In genomic region chr12:86179266-86179665, GRCm38 (mm10) we compare ENCODE assay signal across 16 mouse cellular contexts.
DNase-seq lines count a peak whose midpoint lies in the region; ATAC-seq lines count a peak whose summit lies in the region.
"Had no signal": no experiment of that assay in that cellular context is flagged by ENCODE, and none has a peak within 500 bp of the region (broad histone marks: within the 10 kb centered on the region; RNA-seq: fewer than 3 reads in every experiment).

No protein-coding gene starts in this region.

- no peak for DNase-seq in hindbrain, embryonic 10.5 days (ENCODE audit: low spot score)
- no peak for DNase-seq in midbrain, embryonic 10.5 days (ENCODE audit: low spot score)
- DNase-seq in midbrain, embryonic 11.5 days (ENCODE audit: low spot score, missing footprints) = no peak
- peak; percentile 90 for DNase-seq in forebrain, embryonic 14.5 days (ENCODE audit: low spot score)
- no peak for DNase-seq in testis, postnatal 14 days (ENCODE audit: low spot score)
- DNase-seq: adrenal gland, postnatal 10 days; cerebellum, adult 9-11 months; kidney, adult 18-20 months; kidney, postnatal 4 days; liver; lung, adult 18-20 months; thymus, adult 18-20 months had no signal

- no peaks in the 10 kb centered on the region for H3K9me3 ChIP-seq in hindbrain, embryonic 10.5 days
- no peaks in the 10 kb centered on the region for H3K9me3 ChIP-seq in hindbrain, embryonic 16.5 days (ENCODE audit: control insufficient read depth, low read length)
- H3K9me3 ChIP-seq in midbrain, embryonic 10.5 days (replicated peaks) = no peaks in the 10 kb centered on the region
- no peaks in the 10 kb centered on the region for H3K9me3 ChIP-seq in midbrain, embryonic 11.5 days (ENCODE audit: control insufficient read depth, low read length)
- H3K9me3 ChIP-seq in forebrain, embryonic 14.5 days (replicated peaks; ENCODE audit: control insufficient read depth, low read length) = no peaks in the 10 kb centered on the region
- no peaks in the 10 kb centered on the region for H3K9me3 ChIP-seq in midbrain, embryonic 15.5 days
- H3K9me3 ChIP-seq: heart, embryonic 13.5 days had no signal

- no peak for ATAC-seq in hindbrain, embryonic 16.5 days
- no peak for ATAC-seq in midbrain, embryonic 11.5 days (ENCODE audit: low FRiP score)
- ATAC-seq in forebrain, embryonic 14.5 days = no peak; the same call in 1 of the 2 replicates
- no peak for ATAC-seq in midbrain, embryonic 15.5 days (replicated peaks)

- H3K4me2 ChIP-seq in hindbrain, embryonic 16.5 days (ENCODE audit: low read length) = no peak overlapping the region
- no peak overlapping the region for H3K4me2 ChIP-seq in midbrain, embryonic 11.5 days
- no peak overlapping the region for H3K4me2 ChIP-seq in forebrain, embryonic 14.5 days (ENCODE audit: low read length)
- no peak overlapping the region for H3K4me2 ChIP-seq in midbrain, embryonic 15.5 days
- H3K4me2 ChIP-seq: heart, embryonic 13.5 days had no signal

- no peak overlapping the region for H3K9ac ChIP-seq in hindbrain, embryonic 16.5 days (ENCODE audit: low read depth, low read length)
- H3K9ac ChIP-seq in midbrain, embryonic 11.5 days (ENCODE audit: low read length) = no peak overlapping the region
- no peak overlapping the region for H3K9ac ChIP-seq in forebrain, embryonic 14.5 days (ENCODE audit: low read length)
- H3K9ac ChIP-seq in midbrain, embryonic 15.5 days = no peak overlapping the region
- H3K9ac ChIP-seq: heart, embryonic 13.5 days had no signal

- H3K27ac ChIP-seq in hindbrain, embryonic 10.5 days = 0 out of 2 replicates have a peak overlapping the region, but pooled peaks have one; percentile 16
- H3K27ac ChIP-seq in hindbrain, embryonic 16.5 days (ENCODE audit: low read depth, low read length) = no peak overlapping the region
- H3K27ac ChIP-seq in midbrain, embryonic 10.5 days (replicated peaks) = peak overlapping the region; percentile 28; the same call in 1 of the 2 replicates
- H3K27ac ChIP-seq in midbrain, embryonic 11.5 days (ENCODE audit: low read depth, low read length) = no peak overlapping the region
- H3K27ac ChIP-seq in forebrain, embryonic 14.5 days (ENCODE audit: low read depth, low read length) = peak overlapping the region; percentile 68; the same call in 1 of the 2 replicates
- H3K27ac ChIP-seq in midbrain, embryonic 15.5 days = 0 out of 2 replicates have a peak overlapping the region, but pooled peaks have one; percentile 40
- H3K27ac ChIP-seq: heart, embryonic 13.5 days; macrophage had no signal

- H3K27me3 ChIP-seq in hindbrain, embryonic 10.5 days (ENCODE audit: insufficient read depth, poor library complexity, severe bottlenecking) = peaks cover 12% of the 10 kb centered on the region; the same call in 1 of the 2 replicates
- H3K27me3 ChIP-seq in hindbrain, embryonic 16.5 days (replicated peaks; ENCODE audit: control insufficient read depth, insufficient read depth, low read length) = no peaks in the 10 kb centered on the region
- no peaks in the 10 kb centered on the region; the same call in 1 of the 2 replicates for H3K27me3 ChIP-seq in midbrain, embryonic 10.5 days (ENCODE audit: low read depth, poor library complexity, severe bottlenecking)
- no peaks in the 10 kb centered on the region for H3K27me3 ChIP-seq in midbrain, embryonic 11.5 days (ENCODE audit: control insufficient read depth, insufficient read depth, low read length)
- H3K27me3 ChIP-seq in forebrain, embryonic 14.5 days (replicated peaks; ENCODE audit: control insufficient read depth, insufficient read depth, low read length) = no peaks in the 10 kb centered on the region
- H3K27me3 ChIP-seq in midbrain, embryonic 15.5 days (replicated peaks) = no peaks in the 10 kb centered on the region

- WGBS in hindbrain, embryonic 10.5 days = 91% methylated on average over 7 of the region's 7 CpGs
- WGBS in hindbrain, embryonic 16.5 days = 35% methylated on average over 7 of the region's 7 CpGs
- WGBS in midbrain, embryonic 10.5 days = 90% methylated on average over 7 of the region's 7 CpGs
- WGBS in midbrain, embryonic 11.5 days = 95% methylated on average over 7 of the region's 7 CpGs
- 25% methylated on average over 7 of the region's 7 CpGs for WGBS in forebrain, embryonic 14.5 days
- 51% methylated on average over 7 of the region's 7 CpGs for WGBS in midbrain, embryonic 15.5 days

- H3K36me3 ChIP-seq in hindbrain, embryonic 10.5 days = no peaks in the 10 kb centered on the region
- no peaks in the 10 kb centered on the region for H3K36me3 ChIP-seq in hindbrain, embryonic 16.5 days (ENCODE audit: control insufficient read depth, insufficient read depth, low read length)
- no peaks in the 10 kb centered on the region for H3K36me3 ChIP-seq in midbrain, embryonic 10.5 days
- no peaks in the 10 kb centered on the region for H3K36me3 ChIP-seq in midbrain, embryonic 11.5 days (ENCODE audit: control insufficient read depth, insufficient read depth, low read length)
- no peaks in the 10 kb centered on the region for H3K36me3 ChIP-seq in forebrain, embryonic 14.5 days (ENCODE audit: control insufficient read depth, insufficient read depth, low read length)
- no peaks in the 10 kb centered on the region for H3K36me3 ChIP-seq in midbrain, embryonic 15.5 days (replicated peaks)
- H3K36me3 ChIP-seq: heart, embryonic 13.5 days had no signal

- H3K4me1 ChIP-seq in hindbrain, embryonic 10.5 days (replicated peaks) = peaks cover 51% of the 10 kb centered on the region
- peaks cover 13% of the 10 kb centered on the region for H3K4me1 ChIP-seq in hindbrain, embryonic 16.5 days (ENCODE audit: control insufficient read depth, insufficient read depth, low read depth, low read length)
- H3K4me1 ChIP-seq in midbrain, embryonic 10.5 days = peaks cover 49% of the 10 kb centered on the region
- peaks cover 24% of the 10 kb centered on the region for H3K4me1 ChIP-seq in midbrain, embryonic 11.5 days (ENCODE audit: control insufficient read depth, insufficient read depth, low read length)
- H3K4me1 ChIP-seq in forebrain, embryonic 14.5 days (ENCODE audit: control insufficient read depth, insufficient read depth, low read length) = peaks cover 33% of the 10 kb centered on the region
- peaks cover 39% of the 10 kb centered on the region for H3K4me1 ChIP-seq in midbrain, embryonic 15.5 days

- H3K4me3 ChIP-seq in hindbrain, embryonic 10.5 days = no peak overlapping the region
- no peak overlapping the region for H3K4me3 ChIP-seq in hindbrain, embryonic 16.5 days (ENCODE audit: low read length)
- no peak overlapping the region for H3K4me3 ChIP-seq in midbrain, embryonic 10.5 days
- no peak overlapping the region for H3K4me3 ChIP-seq in midbrain, embryonic 11.5 days (ENCODE audit: low read depth, low read length)
- no peak overlapping the region for H3K4me3 ChIP-seq in forebrain, embryonic 14.5 days (ENCODE audit: low read depth, low read length)
- no peak overlapping the region for H3K4me3 ChIP-seq in midbrain, embryonic 15.5 days
- H3K4me3 ChIP-seq: heart, embryonic 13.5 days had no signal

Comparison
In these comparisons a context has a peak if more than half of its experiments do, and no peak if none do; other contexts are left out.
1. H3K27ac ChIP-seq: peak in hindbrain, embryonic 10.5 days (single experiment), midbrain, embryonic 10.5 days (single experiment), forebrain, embryonic 14.5 days (single experiment) and midbrain, embryonic 15.5 days (single experiment); none in hindbrain, embryonic 16.5 days (single experiment) and midbrain, embryonic 11.5 days (single experiment).